Mouse (Mus musculus) stomach, embryonic 16.5 days (tissue): ENCODE data around the gene P2ry14. TPM values are rescaled to one million over a fixed set of nuclear protein-coding genes. Genes with fewer than 3 reads are reported as not detected.

Source experiments
- ATAC-seq: fragments of 200-750 bp; cut with Nextera tagmentation; 2 replicates; pipeline ENCODE4 v1.8.0; 2017; ENCODE audit warnings: moderate number of reproducible peaks, moderate TSS enrichment; ENCODE audit not compliant: insufficient read depth, low FRiP score
- H3K27ac ChIP-seq: fragments of 300-500 bp; sonication (generic); 2 replicates; pipeline ENCODE4 v1.5.1; 2014; ENCODE audit warnings: low read length
- H3K27me3 ChIP-seq: fragments of 300-500 bp; sonication (generic); 2 replicates; pipeline ENCODE4 v1.6.1; 2014; ENCODE audit warnings: low read length, control low read depth, mixed read lengths; ENCODE audit not compliant: control insufficient read depth, insufficient read depth
- H3K36me3 ChIP-seq: fragments of 300-500 bp; sonication (generic); 2 replicates; pipeline ENCODE4 v1.6.1; 2014; ENCODE audit warnings: low read length; ENCODE audit not compliant: control insufficient read depth, insufficient read depth
- H3K4me1 ChIP-seq: fragments of 300-500 bp; sonication (generic); 2 replicates; pipeline ENCODE4 v1.6.1; 2014; ENCODE audit warnings: low read length, control low read depth, mixed read lengths; ENCODE audit not compliant: control insufficient read depth, insufficient read depth
- H3K4me2 ChIP-seq: fragments of 300-500 bp; sonication (generic); 2 replicates; pipeline ENCODE4 v1.6.1; 2014; ENCODE audit warnings: low read depth, low read length, mixed read lengths
- H3K4me3 ChIP-seq: fragments of 300-500 bp; sonication (generic); replicated peaks from 2 replicates; pipeline ENCODE4 v1.5.1; 2014; ENCODE audit warnings: mild to moderate bottlenecking, low read length
- H3K9ac ChIP-seq: fragments of 300-500 bp; sonication (generic); 2 replicates; pipeline ENCODE4 v1.6.1; 2014; ENCODE audit warnings: low read length
- H3K9me3 ChIP-seq: fragments of 300-500 bp; sonication (generic); replicated peaks from 2 replicates; pipeline ENCODE4 v1.6.1; 2016; ENCODE audit warnings: low read length, control low read depth; ENCODE audit not compliant: control insufficient read depth
- WGBS: fragments of 180-500 bp; shearing (Covaris S2); extraction: QIAGEN DNeasy Blood & Tissue Kit; methylation state at CpG from one replicate; pipeline ENCODE4 v1.1.7; 2014; 5-methylcytosine and 5-hydroxymethylcytosine counted together
- polyA plus RNA-seq: library from polyadenylated mRNA; unstranded; fragments of >200 nt; fragmentation: Nextera tagmentation; extraction: Ambion mirVana; gene quantifications from 2 replicates; pipeline ENCODE4 v1.2.1, GENCODE M21; 2015

Gene P2ry14
- polyA plus RNA-seq, 1 experiment from 2014 or later, result 6.3 TPM

DNA sequence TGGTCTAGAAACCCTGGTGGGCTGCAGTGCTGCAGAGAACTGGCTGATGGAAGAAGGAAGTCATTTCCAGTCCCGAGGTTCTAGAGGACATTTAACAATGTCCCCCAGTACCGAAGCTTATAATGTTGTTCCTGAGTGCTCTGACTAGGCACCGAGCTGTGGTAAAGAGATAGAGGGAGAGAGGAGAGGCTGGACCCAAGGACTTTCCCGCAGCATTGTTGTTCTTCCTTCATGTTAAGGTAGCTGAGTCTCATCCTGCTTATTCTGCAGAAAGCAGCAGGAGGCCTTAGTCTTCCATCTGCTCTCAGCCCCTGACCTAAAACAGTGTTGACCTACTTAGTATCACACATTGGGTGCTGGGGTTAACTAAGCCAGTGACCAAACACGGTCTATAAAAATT is 23.5 kb upstream of the P2ry14 start:
- H3K27me3 ChIP-seq, result no peaks in the 10 kb centered on the region
- H3K27ac ChIP-seq, result no peak overlapping the region
- no peak for ATAC-seq
- H3K4me1 ChIP-seq, result no peaks in the 10 kb centered on the region
- H3K4me2 ChIP-seq, result no peak overlapping the region
- 61% methylated on average over 5 of the region's 5 CpGs for WGBS
- no peak overlapping the region for H3K4me3 ChIP-seq
- H3K9ac ChIP-seq, result no peak overlapping the region
- no peaks in the 10 kb centered on the region for H3K36me3 ChIP-seq
- H3K9me3 ChIP-seq, result no peaks in the 10 kb centered on the region

DNA sequence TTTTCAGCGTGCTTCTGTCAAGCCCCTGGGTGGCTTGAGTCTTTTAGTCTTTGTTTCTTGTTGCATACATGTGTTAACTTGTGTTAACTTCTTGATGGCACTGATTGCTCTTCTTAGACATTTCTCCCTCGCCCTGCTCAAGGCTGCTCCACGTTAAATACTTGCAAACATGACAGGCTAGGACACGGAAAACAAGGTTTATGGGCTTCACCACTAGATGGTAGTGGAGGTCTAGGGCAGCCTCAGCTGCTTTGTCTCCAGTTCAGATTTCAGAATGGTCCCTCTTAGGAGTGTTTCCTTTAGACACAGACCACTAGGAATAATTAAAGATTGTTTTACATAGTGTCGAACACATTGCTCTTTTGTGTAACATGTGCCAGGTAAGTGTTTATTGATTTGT is 21.8 kb upstream of the P2ry14 start:
- Histone ChIP-seq H3K27ac (no peak overlapping the region), H3K9me3 (no peaks in the 10 kb centered on the region), H3K4me2 (no peak overlapping the region), H3K27me3 (no peaks in the 10 kb centered on the region), H3K9ac (no peak overlapping the region), H3K4me1 (peaks cover under 1% of the 10 kb centered on the region; the same call in 1 of the 2 replicates), H3K4me3 (no peak overlapping the region), H3K36me3 (no peaks in the 10 kb centered on the region)
- WGBS, result 17% methylated on average over 5 of the region's 5 CpGs
- ATAC-seq, result no peak

DNA sequence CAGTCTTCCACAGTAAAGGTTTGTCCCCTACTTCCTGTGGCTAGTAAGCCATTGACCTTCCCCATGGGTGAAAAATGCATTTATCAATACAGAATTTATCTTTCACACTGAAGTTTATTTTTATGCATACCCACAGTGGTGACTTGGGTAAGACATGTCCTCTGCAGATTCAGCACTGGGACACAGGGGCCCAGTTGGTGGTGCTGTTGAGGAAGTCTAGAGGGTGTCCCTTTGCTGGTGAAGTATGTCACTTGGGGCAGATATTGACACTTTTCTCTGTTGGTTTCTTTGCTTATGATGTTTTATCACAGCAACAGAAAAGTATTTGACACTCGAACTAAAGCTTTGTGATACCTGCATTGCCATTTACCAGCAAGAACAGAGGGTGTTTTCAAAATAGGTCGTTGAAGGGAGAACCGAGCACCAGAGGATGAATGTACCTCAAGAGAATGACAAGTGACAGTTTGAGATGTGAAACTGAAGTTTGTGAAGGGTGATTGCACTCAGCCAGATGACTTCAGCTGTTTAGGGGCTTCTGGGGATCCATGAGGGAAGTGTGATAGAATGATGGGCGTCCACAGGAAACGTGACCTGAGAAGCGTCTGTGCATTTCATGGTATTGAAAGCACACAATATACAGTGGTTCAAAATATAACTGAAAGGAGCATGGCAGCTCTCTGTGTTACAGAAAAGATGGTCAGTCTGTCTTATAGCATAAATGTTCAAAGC is 21.2 kb upstream of the P2ry14 start:
- ATAC-seq, result no peak
- no peaks in the 10 kb centered on the region for H3K9me3 ChIP-seq
- WGBS, result 69% methylated on average over 6 of the region's 6 CpGs
- peaks cover 7% of the 10 kb centered on the region; the same call in 1 of the 2 replicates for H3K4me1 ChIP-seq
- no peaks in the 10 kb centered on the region for H3K36me3 ChIP-seq
- no peak overlapping the region for H3K9ac ChIP-seq
- H3K4me3 ChIP-seq, result no peak overlapping the region
- H3K27me3 ChIP-seq, result no peaks in the 10 kb centered on the region
- no peak overlapping the region for H3K27ac ChIP-seq
- H3K4me2 ChIP-seq, result no peak overlapping the region

DNA sequence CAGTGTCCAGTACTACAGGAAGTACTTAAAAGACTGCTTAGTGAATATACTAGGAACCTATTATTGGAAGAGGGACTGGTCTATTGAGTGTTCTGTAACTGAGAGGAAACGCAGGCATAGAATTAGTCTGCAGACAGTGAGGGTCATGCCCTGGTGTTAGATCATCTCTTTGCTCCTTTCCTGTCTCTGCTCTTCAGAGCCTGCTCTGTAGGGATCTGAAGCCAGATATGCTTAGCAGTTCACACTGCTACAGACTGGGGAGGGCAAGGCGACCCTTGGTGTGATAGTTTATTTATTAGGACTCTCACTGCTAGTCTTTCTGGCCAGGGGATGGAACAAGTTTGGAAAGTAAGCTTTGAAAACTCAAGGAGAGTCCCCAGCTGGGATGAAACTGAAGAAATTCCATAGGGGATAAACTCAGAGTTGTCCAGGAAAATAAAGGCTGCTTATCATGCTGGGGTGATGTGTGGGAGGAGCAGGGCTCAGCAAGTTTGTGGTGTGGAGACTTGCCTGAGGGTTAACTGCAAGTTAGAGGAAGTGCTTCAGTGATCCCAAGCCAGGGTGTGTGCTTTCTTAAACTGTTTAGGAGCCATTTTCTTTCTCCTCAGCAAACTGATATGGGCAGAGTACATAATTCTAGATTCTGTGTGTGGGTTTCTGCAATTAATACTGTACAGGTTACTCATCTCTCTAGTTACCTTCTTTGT is 16.7 kb upstream of the P2ry14 start:
- Histone ChIP-seq H3K27me3 (no peaks in the 10 kb centered on the region), H3K9me3 (no peaks in the 10 kb centered on the region), H3K4me3 (no peak overlapping the region), H3K4me2 (no peak overlapping the region), H3K36me3 (no peaks in the 10 kb centered on the region), H3K9ac (no peak overlapping the region), H3K27ac (0 out of 2 replicates have a peak overlapping the region, but pooled peaks have one; percentile 13), H3K4me1 (peaks cover 8% of the 10 kb centered on the region; the same call in 1 of the 2 replicates)
- WGBS, result 38% methylated on average over 2 of the region's 2 CpGs
- ATAC-seq, result peak; percentile 60; the same call in 1 of the 2 replicates

DNA sequence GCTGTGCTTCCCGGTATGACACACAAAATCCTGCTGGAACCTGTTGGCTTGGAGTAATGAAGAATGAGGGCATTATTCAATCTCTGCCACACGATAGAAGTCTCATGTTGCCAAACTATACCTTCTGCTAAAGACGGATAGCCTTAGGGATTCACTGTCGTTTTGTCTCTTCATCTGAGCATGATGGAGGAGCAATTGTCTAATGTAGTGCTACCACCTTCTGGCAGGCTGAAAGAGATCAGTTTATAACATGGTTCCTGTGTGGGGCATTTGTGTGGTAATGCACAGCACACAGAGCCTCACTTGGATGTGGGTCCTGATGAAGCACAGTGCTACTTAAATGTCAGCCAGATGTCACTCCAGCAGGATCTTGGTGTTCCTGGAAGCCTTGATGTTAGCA is 15.8 kb upstream of the P2ry14 start:
- peaks cover 8% of the 10 kb centered on the region; the same call in 1 of the 2 replicates for H3K4me1 ChIP-seq
- no peaks in the 10 kb centered on the region for H3K27me3 ChIP-seq
- 69% methylated on average over 4 of the region's 4 CpGs for WGBS
- H3K36me3 ChIP-seq, result no peaks in the 10 kb centered on the region
- H3K9ac ChIP-seq, result no peak overlapping the region
- H3K4me3 ChIP-seq, result no peak overlapping the region
- no peaks in the 10 kb centered on the region for H3K9me3 ChIP-seq
- H3K4me2 ChIP-seq, result no peak overlapping the region
- no peak overlapping the region for H3K27ac ChIP-seq
- no peak for ATAC-seq

DNA sequence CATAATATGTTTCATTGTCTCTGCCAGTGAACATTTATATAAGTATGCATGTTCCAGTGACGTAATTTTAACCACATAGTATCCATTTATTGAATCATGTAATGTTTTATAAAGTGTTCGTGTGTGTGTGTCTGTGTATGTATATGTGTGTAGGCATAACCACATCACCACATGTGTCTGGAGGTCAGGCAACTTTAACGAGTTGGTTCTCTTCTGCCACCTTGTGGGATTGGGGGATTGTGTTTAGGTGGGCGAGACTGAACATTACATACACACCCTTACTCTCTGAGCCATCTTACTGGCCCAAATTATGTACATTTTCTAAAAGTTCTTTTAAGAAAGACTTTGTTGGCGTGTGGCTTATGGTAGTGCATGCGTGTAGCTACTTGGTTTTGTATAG is 15.1 kb upstream of the P2ry14 start:
- no peak overlapping the region for H3K4me3 ChIP-seq
- ATAC-seq, result no peak
- no peaks in the 10 kb centered on the region for H3K36me3 ChIP-seq
- no peaks in the 10 kb centered on the region for H3K27me3 ChIP-seq
- no peak overlapping the region for H3K27ac ChIP-seq
- 90% methylated on average over 6 of the region's 6 CpGs for WGBS
- no peak overlapping the region for H3K9ac ChIP-seq
- no peak overlapping the region for H3K4me2 ChIP-seq
- no peaks in the 10 kb centered on the region for H3K9me3 ChIP-seq
- peaks cover 8% of the 10 kb centered on the region; the same call in 1 of the 2 replicates for H3K4me1 ChIP-seq

DNA sequence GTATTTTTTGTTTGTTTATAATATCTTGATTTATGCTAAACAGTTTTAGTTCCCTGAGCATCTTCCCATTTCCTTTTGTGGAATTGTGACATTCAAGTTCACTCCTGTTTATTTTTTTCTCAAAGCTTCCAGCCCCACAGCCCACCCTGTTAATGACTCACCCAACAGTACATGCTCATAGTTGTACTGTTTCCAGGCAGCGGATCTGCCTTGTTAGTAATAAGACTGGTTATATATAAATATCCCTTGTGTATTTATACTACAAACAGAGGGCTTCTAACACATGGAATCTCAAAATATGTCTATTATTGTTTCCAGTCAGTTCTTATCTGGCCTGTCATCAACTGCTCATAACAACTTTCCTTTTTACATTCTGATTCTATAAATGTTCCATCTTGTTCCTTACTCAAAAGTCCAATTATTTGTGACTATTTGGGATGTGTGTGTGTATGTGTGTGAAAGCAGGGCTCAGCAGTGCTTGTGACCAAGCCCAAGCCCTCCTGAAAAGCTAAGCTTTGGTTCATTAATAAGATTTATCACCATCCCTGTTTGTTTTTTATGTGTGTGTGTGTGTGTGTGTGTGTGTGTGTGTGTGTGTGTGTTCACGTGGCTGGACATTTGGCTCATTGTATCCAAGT is 14.1 kb upstream of the P2ry14 start:
- Histone ChIP-seq H3K27ac (peak overlapping the region; percentile 38; the same call in 1 of the 2 replicates), H3K4me3 (no peak overlapping the region), H3K4me2 (no peak overlapping the region), H3K9ac (no peak overlapping the region), H3K9me3 (no peaks in the 10 kb centered on the region), H3K27me3 (no peaks in the 10 kb centered on the region), H3K36me3 (no peaks in the 10 kb centered on the region), H3K4me1 (peaks cover 8% of the 10 kb centered on the region; the same call in 1 of the 2 replicates)
- WGBS, result 61% methylated on average over 2 of the region's 2 CpGs
- ATAC-seq, result peak; percentile 53; the same call in 1 of the 2 replicates

DNA sequence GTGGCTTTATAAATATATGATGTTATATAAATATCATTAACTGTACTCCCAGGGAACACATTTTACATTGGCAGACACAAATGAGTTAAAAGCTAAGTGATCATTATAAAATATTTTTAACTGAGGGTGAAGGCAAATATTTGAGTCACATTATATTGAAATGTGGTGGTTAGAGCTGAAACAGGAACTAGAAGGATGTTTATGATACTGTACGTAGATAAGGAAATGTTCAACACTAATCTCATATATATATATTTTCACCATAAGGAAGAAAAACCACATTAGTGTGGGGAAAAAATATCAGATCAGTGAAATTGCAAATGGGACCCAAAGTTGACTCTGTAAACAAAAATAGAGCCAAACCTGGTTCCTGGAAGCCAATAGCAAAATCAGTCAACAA is 7.0 kb upstream of the P2ry14 start:
- Histone ChIP-seq H3K27ac (no peak overlapping the region), H3K36me3 (no peaks in the 10 kb centered on the region), H3K9ac (no peak overlapping the region), H3K4me3 (no peak overlapping the region), H3K9me3 (no peaks in the 10 kb centered on the region), H3K27me3 (no peaks in the 10 kb centered on the region), H3K4me2 (no peak overlapping the region), H3K4me1 (no peaks in the 10 kb centered on the region)
- no peak for ATAC-seq
- WGBS, result 63% methylated on average over 1 of the region's 1 CpGs

DNA sequence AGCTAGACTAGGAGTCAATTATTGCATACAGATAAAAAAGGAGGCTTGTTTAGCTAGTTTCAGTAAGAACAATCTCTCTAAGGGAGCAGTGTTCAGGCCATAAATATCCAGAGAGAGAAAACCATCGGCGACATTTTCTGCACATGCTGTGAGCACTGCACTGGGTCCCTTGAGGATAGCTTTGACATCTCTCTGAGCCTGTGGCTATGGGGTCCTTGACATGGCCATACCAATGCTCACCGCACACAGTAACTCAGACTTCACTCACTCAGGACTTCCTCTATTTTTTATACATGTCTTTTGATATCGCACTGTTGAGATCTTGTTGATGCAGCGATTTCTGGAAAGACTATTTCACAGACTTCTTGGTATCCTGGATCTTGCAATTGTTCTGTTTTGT is 3.6 kb upstream of the P2ry14 start:
- Histone ChIP-seq H3K4me3 (no peak overlapping the region), H3K4me1 (no peaks in the 10 kb centered on the region), H3K27ac (no peak overlapping the region), H3K27me3 (no peaks in the 10 kb centered on the region), H3K36me3 (no peaks in the 10 kb centered on the region), H3K9me3 (no peaks in the 10 kb centered on the region), H3K4me2 (no peak overlapping the region), H3K9ac (no peak overlapping the region)
- WGBS, result 88% methylated on average over 5 of the region's 5 CpGs
- no peak for ATAC-seq
